Mouse (Mus musculus): ENCODE measurements at regions not wholly inside any gene's neighbourhood (a gene's known extent, or its start where the extent isn't known, plus 50 kb on each side); places are given as distances from the start of the nearest gene placed in this dataset.

- Histone ChIP-seq H3K4me3 (ENCODE audit: control insufficient read depth in 1 of 2, insufficient read depth in 1 of 2, low read depth in 2 of 2, low read length in 2 of 2) (no peak overlapping the region), H3K4me1 (ENCODE audit: control insufficient read depth in 1 of 2, insufficient read depth in 2 of 2, low read length in 2 of 2) (no peaks in the 10 kb centered on the region), H3K79me2 (ENCODE audit: control insufficient read depth, insufficient read depth, low read length, poor library complexity) (no peaks in the 10 kb centered on the region), H3K27me3 (ENCODE audit: control insufficient read depth in 1 of 2, insufficient read depth in 2 of 2, low read length in 2 of 2) (peaks cover 6 to 13% of the 10 kb centered on the region in 2 experiments), H3K36me3 (ENCODE audit: control insufficient read depth in 1 of 2, insufficient read depth in 2 of 2, low read length in 2 of 2) (no peaks in the 10 kb centered on the region), H3K9me3 (replicated peaks; ENCODE audit: insufficient read depth, low read length) (no peaks in the 10 kb centered on the region), H3K27ac (ENCODE audit: control insufficient read depth, low read depth, low read length) (no peak overlapping the region), H3K9ac (ENCODE audit: control insufficient read depth, low read depth, low read length, poor library complexity, severe bottlenecking) (no peak overlapping the region)
- DNase-seq (ENCODE audit: low read depth, low spot score), result no peak
- TF ChIP-seq ZC3H11A (IDR thresholded peaks at IDR 0.05; ENCODE audit: low read depth, low read length) (no peak), MYC (IDR thresholded peaks at IDR 0.05; ENCODE audit: low read depth, low read length) (no peak)
These were observed 491.6 kb upstream of the Kif2a start for GRCm38 (mm10) chr13:107513274-107514146.

GRCm38 (mm10) chr13:107507336-107507735, 485.4 kb upstream of the Kif2a start:
- no peak overlapping the region for H3K4me3 ChIP-seq (ENCODE audit: control insufficient read depth in 1 of 2, insufficient read depth in 1 of 2, low read depth in 2 of 2, low read length in 2 of 2)
- H3K9ac ChIP-seq (ENCODE audit: control insufficient read depth, low read depth, low read length, poor library complexity, severe bottlenecking), result no peak overlapping the region
- H3K27ac ChIP-seq (ENCODE audit: control insufficient read depth, low read depth, low read length), result no peak overlapping the region
- no peak for DNase-seq (ENCODE audit: low read depth, low spot score)
- TF ChIP-seq POLR2AphosphoS2 (IDR thresholded peaks at IDR 0.05; ENCODE audit: low read length) (no peak), NELFE (IDR thresholded peaks at IDR 0.05; ENCODE audit: low read depth, low read length) (no peak), SIN3A (IDR thresholded peaks at IDR 0.05; ENCODE audit: low read length) (no peak), ZMIZ1 (IDR thresholded peaks at IDR 0.05; ENCODE audit: low read depth, low read length) (no peak), HCFC1 (IDR thresholded peaks at IDR 0.05; ENCODE audit: low read depth, low read length) (no peak), CTCF (IDR thresholded peaks at IDR 0.05 in 2 of 3, conservative IDR thresholded peaks at IDR 0.05 in 1 of 3; ENCODE audit: control insufficient read depth in 1 of 3, insufficient read depth in 1 of 3, low read depth in 2 of 3, low read length in 3 of 3, poor library complexity in 1 of 3, severe bottlenecking in 1 of 3) (no peak), POLR2A (IDR thresholded peaks at IDR 0.05; ENCODE audit: control insufficient read depth in 1 of 2, insufficient read depth in 1 of 2, low read depth in 1 of 2, low read length in 2 of 2, poor library complexity in 1 of 2) (no peak), GABPA (IDR thresholded peaks at IDR 0.05; ENCODE audit: low read depth, low read length) (no peak), MYB (IDR thresholded peaks at IDR 0.05; ENCODE audit: low read depth, low read length) (no peak), BHLHE40 (IDR thresholded peaks at IDR 0.05; ENCODE audit: borderline replicate concordance, low read depth, low read length) (no peak)
- no peaks in the 10 kb centered on the region for H3K9me3 ChIP-seq (replicated peaks; ENCODE audit: insufficient read depth, low read length)
- no peaks in the 10 kb centered on the region for H3K79me2 ChIP-seq (ENCODE audit: control insufficient read depth, insufficient read depth, low read length, poor library complexity)
- H3K27me3 ChIP-seq (ENCODE audit: control insufficient read depth in 1 of 2, insufficient read depth in 2 of 2, low read length in 2 of 2), result peaks cover 6 to 11% of the 10 kb centered on the region in 2 experiments
- no peaks in the 10 kb centered on the region for H3K4me1 ChIP-seq (ENCODE audit: control insufficient read depth in 1 of 2, insufficient read depth in 2 of 2, low read length in 2 of 2)
- no peaks in the 10 kb centered on the region for H3K36me3 ChIP-seq (ENCODE audit: control insufficient read depth in 1 of 2, insufficient read depth in 2 of 2, low read length in 2 of 2)

DNA sequence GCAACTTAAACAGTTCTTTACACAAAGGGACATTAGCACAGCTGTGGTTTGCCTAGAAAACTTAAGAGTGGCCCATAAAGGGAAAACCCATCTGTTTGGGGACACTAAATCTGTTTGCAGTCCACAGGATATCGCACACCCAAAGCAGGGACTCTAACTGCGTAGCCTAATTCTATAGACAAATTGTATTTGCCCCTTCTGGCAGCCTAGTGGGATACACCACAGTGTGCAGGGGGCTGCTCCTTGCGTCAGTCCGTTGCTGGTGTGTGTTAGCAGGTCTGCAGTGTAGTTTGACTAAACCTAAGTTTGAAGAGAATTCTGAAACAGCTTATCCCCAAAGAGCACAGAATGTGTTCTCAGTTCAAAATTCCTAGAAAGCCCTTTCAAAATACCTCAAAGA, 484.9 kb upstream of the Kif2a start:
- Histone ChIP-seq H3K9me3 (replicated peaks; ENCODE audit: insufficient read depth, low read length) (no peaks in the 10 kb centered on the region), H3K27me3 (ENCODE audit: control insufficient read depth in 1 of 2, insufficient read depth in 2 of 2, low read length in 2 of 2) (peaks cover 9 to 12% of the 10 kb centered on the region in 2 experiments), H3K9ac (ENCODE audit: control insufficient read depth, low read depth, low read length, poor library complexity, severe bottlenecking) (no peak overlapping the region), H3K79me2 (ENCODE audit: control insufficient read depth, insufficient read depth, low read length, poor library complexity) (no peaks in the 10 kb centered on the region), H3K4me3 (ENCODE audit: control insufficient read depth in 1 of 2, insufficient read depth in 1 of 2, low read depth in 2 of 2, low read length in 2 of 2) (no peak overlapping the region), H3K36me3 (ENCODE audit: control insufficient read depth in 1 of 2, insufficient read depth in 2 of 2, low read length in 2 of 2) (no peaks in the 10 kb centered on the region), H3K27ac (ENCODE audit: control insufficient read depth, low read depth, low read length) (no peak overlapping the region), H3K4me1 (ENCODE audit: control insufficient read depth in 1 of 2, insufficient read depth in 2 of 2, low read length in 2 of 2) (no peaks in the 10 kb centered on the region)
- DNase-seq (ENCODE audit: low read depth, low spot score), result no peak
- TF ChIP-seq NRF1 (IDR thresholded peaks at IDR 0.05; ENCODE audit: insufficient read depth, low read depth, low read length, poor library complexity, severe bottlenecking) (no peak), TBP (IDR thresholded peaks at IDR 0.05; ENCODE audit: low read depth, low read length) (no peak), GATA1 (IDR thresholded peaks at IDR 0.05; ENCODE audit: low read depth, low read length) (no peak), POLR2AphosphoS2 (IDR thresholded peaks at IDR 0.05; ENCODE audit: low read length) (no peak), GABPA (IDR thresholded peaks at IDR 0.05; ENCODE audit: low read depth, low read length) (no peak), MXI1 (IDR thresholded peaks at IDR 0.05; ENCODE audit: low read depth, low read length) (no peak), ELF1 (IDR thresholded peaks at IDR 0.05; ENCODE audit: low read depth, low read length) (no peak)
